Mouse (Mus musculus) heart, postnatal 0 days (tissue): ENCODE data around the gene Zcchc2.

Experiments used
- CTCF ChIP-seq: IDR thresholded peaks from 2 replicates; pipeline ENCODE4 v1.5.1; 2016; ENCODE audit warnings: antibody characterized with exemption, control low read depth, low read depth
- EP300 ChIP-seq: IDR thresholded peaks from 2 replicates; pipeline ENCODE4 v1.6.1; 2016; ENCODE audit warnings: antibody characterized with exemption, low read depth

GRCm38 (mm10) chr1:106064711-106065110, 74.5 kb downstream of the Zcchc2 start:
- TF ChIP-seq CTCF (no peak), EP300 (no peak)
